ENCODE assay signal across 8 mouse cellular contexts in the genomic region with DNA sequence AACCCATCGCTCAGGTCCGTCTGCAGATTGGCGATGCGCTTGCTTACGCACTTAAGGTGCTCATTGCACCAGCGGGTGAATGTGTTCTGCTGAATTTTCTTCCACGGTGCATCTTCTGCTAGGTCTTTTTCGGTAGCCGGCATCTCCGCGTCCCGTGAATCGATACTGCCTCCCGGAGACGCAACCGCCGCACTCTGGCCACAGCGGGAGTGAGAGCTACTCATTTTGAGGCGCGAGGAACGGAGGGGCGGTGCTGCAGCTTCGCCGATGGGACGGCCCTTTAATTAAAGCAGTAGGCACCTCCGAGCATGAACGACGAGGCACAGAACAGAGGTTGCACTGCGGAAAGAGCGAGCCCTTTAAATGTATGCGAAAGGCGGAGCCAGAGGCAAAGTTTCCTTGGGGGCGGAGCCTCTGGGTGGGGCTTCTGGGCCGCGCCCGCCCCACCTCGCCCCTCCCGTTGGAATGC. TPM values are rescaled to one million over a fixed set of nuclear protein-coding genes. Genes with fewer than 3 reads are reported as not detected.
DNase-seq lines count a peak whose midpoint lies in the region; ATAC-seq and TF ChIP-seq lines count a peak whose summit lies in the region.

No protein-coding gene starts in this region.

- peak; percentile 65 for ATAC-seq in inflammation-experienced regulatory T-cells, adult 6 months

- TF ChIP-seq CTCF in cortical plate, adult 2 months (IDR thresholded peaks at IDR 0.05; ENCODE audit: extremely low read depth, insufficient read depth, low read length) = no peak

- TF ChIP-seq POLR2A in cortical plate, adult 2 months (IDR thresholded peaks at IDR 0.05; ENCODE audit: extremely low read depth, insufficient read depth, low read length) = peak; percentile 88

- DNase-seq in adrenal gland, adult (ENCODE audit: inconsistent age in 2 of 2, low spot score in 1 of 2) = peak; percentile 89 to 95
- DNase-seq in gastrocnemius, postnatal 10 days = peak; percentile 68
- peak; percentile 82 to 94 for DNase-seq in left cerebral cortex, postnatal 25 days (ENCODE audit: low spot score in 2 of 2)
- peak; percentile 94 for DNase-seq in mesoderm, embryonic 11.5 days (ENCODE audit: low read depth, low spot score)
- peak; percentile 81 for DNase-seq in right cerebral cortex, postnatal 25 days
- peak; percentile 81 to 83 for DNase-seq in urinary bladder, postnatal 4 days (ENCODE audit: low spot score in 2 of 2)

- intact Hi-C loops in left cerebral cortex, postnatal 25 days (cut with DNase I) = loop anchor here (5.0 to 10.0 kb wide), 4 partner anchors 129 to 279 kb away; a partner anchor contains a TSS

- no peaks in the 10 kb centered on the region for H3K4me1 ChIP-seq in cortical plate, adult 2 months (ENCODE audit: control insufficient read depth, insufficient read depth, low read length)

- peak overlapping the region; percentile 79 for H3K27ac ChIP-seq in cortical plate, adult 2 months (ENCODE audit: insufficient read depth, low read length)

- peak overlapping the region; percentile 71 for H3K4me3 ChIP-seq in cortical plate, adult 2 months (ENCODE audit: insufficient read depth, low read length)

RNA-seq across cellular contexts. Expression of a gene that starts 3.4 kb away (rescaled TPM):
- polyA plus RNA-seq in cortical plate, adult 2 months (2012; rRNA removed) = 157 and 175 TPM in 2 replicates
- 100 to 1,000 TPM; 113 to 163 TPM for total RNA-seq in gastrocnemius, postnatal 10 days (2021)
- 100 to 1,000 TPM; 222 to 338 (median 279) TPM for polyA plus RNA-seq in inflammation-experienced regulatory T-cells, adult 6 months (2017; shearing (Covaris generic))
- 10 to 100 TPM; 65.4 to 68.3 TPM for total RNA-seq in left cerebral cortex, postnatal 25 days (2021)

RNA-seq across cellular contexts. Expression of a gene that starts 8.2 kb away (rescaled TPM):
- 41.9 and 43.6 TPM in 2 replicates for polyA plus RNA-seq in cortical plate, adult 2 months (2012; rRNA removed)
- total RNA-seq in gastrocnemius, postnatal 10 days (2021) = 10 to 100 TPM; 23.3 to 25.2 TPM
- polyA plus RNA-seq in inflammation-experienced regulatory T-cells, adult 6 months (2017; shearing (Covaris generic)) = 10 to 100 TPM; 22.4 to 91.9 (median 32.8) TPM
- total RNA-seq in left cerebral cortex, postnatal 25 days (2021) = 10 to 100 TPM; 31.4 to 38.9 TPM

RNA-seq across cellular contexts. Expression of a gene that starts 24.4 kb away (rescaled TPM):
- 770 and 800 TPM in 2 replicates for polyA plus RNA-seq in cortical plate, adult 2 months (2012; rRNA removed)
- 100 to 1,000 TPM; 163 to 167 TPM for total RNA-seq in gastrocnemius, postnatal 10 days (2021)
- 1,000 to 10,000 TPM in 1 of 3 experiments, 100 to 1,000 TPM in 2; 478 to 1,649 (median 679) TPM for polyA plus RNA-seq in inflammation-experienced regulatory T-cells, adult 6 months (2017; shearing (Covaris generic))
- total RNA-seq in left cerebral cortex, postnatal 25 days (2021) = 100 to 1,000 TPM; 137 to 162 TPM

RNA-seq across cellular contexts. Expression of a gene that starts 35.5 kb away (rescaled TPM):
- 83.0 and 101 TPM in 2 replicates for polyA plus RNA-seq in cortical plate, adult 2 months (2012; rRNA removed)
- total RNA-seq in gastrocnemius, postnatal 10 days (2021) = 10 to 100 TPM; 41.7 to 47.4 TPM
- 10 to 100 TPM; 28.8 to 66.0 (median 58.8) TPM for polyA plus RNA-seq in inflammation-experienced regulatory T-cells, adult 6 months (2017; shearing (Covaris generic))
- total RNA-seq in left cerebral cortex, postnatal 25 days (2021) = 10 to 100 TPM; 48.5 to 55.5 TPM

RNA-seq across cellular contexts. Expression of a gene that starts 35.9 kb away (rescaled TPM):
- polyA plus RNA-seq in cortical plate, adult 2 months (2012; rRNA removed) = 5.3 TPM in 2 replicates
- 10 to 100 TPM; 62.8 to 69.4 TPM for total RNA-seq in gastrocnemius, postnatal 10 days (2021)
- 10 to 100 TPM; 17.0 to 35.0 (median 23.7) TPM for polyA plus RNA-seq in inflammation-experienced regulatory T-cells, adult 6 months (2017; shearing (Covaris generic))
- 1 to 10 TPM; 2.1 to 2.3 TPM for total RNA-seq in left cerebral cortex, postnatal 25 days (2021)

Comparison
In these comparisons a context has a peak if more than half of its experiments do, and no peak if none do; other contexts are left out.
1. Peak in every context shown above with its lines: DNase-seq, ATAC-seq, H3K4me3 ChIP-seq and H3K27ac ChIP-seq.